Mouse (Mus musculus): ENCODE results near the gene Ptgir. TPM values are rescaled to one million over a fixed set of nuclear protein-coding genes. Genes with fewer than 3 reads are reported as not detected.

The Ptgir gene
- polyA plus RNA-seq, 1 experiment from 2014 or later = 0.76 TPM

DNA sequence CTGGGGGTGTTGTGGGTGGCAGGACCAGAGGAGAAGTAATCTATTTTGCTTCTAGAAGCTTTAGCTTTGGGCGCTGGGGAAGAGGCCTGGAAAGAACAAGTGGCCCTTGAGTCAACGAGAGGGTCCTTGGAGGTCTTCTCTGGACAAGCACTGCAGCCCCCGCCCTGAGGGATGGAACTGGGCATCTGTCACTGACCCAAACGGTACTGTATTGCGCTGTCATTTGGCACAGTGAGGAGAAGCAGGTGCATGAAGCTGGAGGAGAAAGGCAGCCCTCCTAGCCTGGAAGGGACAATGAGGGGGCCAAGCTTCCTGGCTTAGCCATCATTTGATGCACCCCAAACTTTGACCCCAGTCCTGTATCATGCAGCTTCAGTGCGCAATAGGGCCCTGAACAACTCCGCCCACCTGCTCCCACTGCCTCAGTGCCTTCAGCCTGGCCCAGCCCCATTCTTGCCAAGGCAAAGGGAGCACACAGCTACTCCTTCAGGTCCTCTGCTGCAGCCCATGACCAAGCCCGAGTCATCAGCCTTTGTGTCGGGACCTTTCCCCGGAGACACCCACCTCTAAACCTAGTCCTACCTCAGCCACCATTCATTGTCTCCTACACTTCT is 16.2 kb downstream of the Ptgir start:
- ATAC-seq (ENCODE audit: insufficient read depth, low FRiP score, low TSS enrichment) = no peak
- Histone ChIP-seq H3K36me3 (ENCODE audit: control insufficient read depth, insufficient read depth, low read length) (peaks cover 9% of the 10 kb centered on the region; the same call in 1 of the 2 replicates), H3K9ac (ENCODE audit: low read length) (peak overlapping the region; percentile 91), H3K4me3 (ENCODE audit: low read depth, low read length) (peak overlapping the region; percentile 89), H3K9me3 (ENCODE audit: control insufficient read depth, low read length) (no peaks in the 10 kb centered on the region), H3K27ac (ENCODE audit: low read depth, low read length) (no peak overlapping the region), H3K27me3 (ENCODE audit: control insufficient read depth, insufficient read depth, low read length) (no peaks in the 10 kb centered on the region), H3K4me1 (ENCODE audit: control insufficient read depth, insufficient read depth, low read length) (peaks cover 22% of the 10 kb centered on the region), H3K4me2 (ENCODE audit: low read depth) (peak overlapping the region; percentile 90)
- 55% methylated on average over 10 of the region's 10 CpGs for WGBS
- no peak for DNase-seq (ENCODE audit: low spot score)

- ATAC-seq (ENCODE audit: insufficient read depth, low FRiP score, low TSS enrichment) (peak; percentile 65), DNase-seq (ENCODE audit: low spot score) (no peak)
- peaks cover 3% of the 10 kb centered on the region; the same call in 1 of the 2 replicates for H3K36me3 ChIP-seq (ENCODE audit: control insufficient read depth, insufficient read depth, low read length)
- WGBS = under 1% methylated on average over 54 of the region's 57 CpGs
- peak overlapping the region; percentile 89 for H3K4me3 ChIP-seq (ENCODE audit: low read depth, low read length)
- peak overlapping the region; percentile 90 for H3K4me2 ChIP-seq (ENCODE audit: low read depth)
- no peaks in the 10 kb centered on the region for H3K9me3 ChIP-seq (ENCODE audit: control insufficient read depth, low read length)
- peaks cover 22% of the 10 kb centered on the region for H3K4me1 ChIP-seq (ENCODE audit: control insufficient read depth, insufficient read depth, low read length)
- peak overlapping the region; percentile 90 for H3K27ac ChIP-seq (ENCODE audit: low read depth, low read length)
- peak overlapping the region; percentile 91 for H3K9ac ChIP-seq (ENCODE audit: low read length)
- H3K27me3 ChIP-seq (ENCODE audit: control insufficient read depth, insufficient read depth, low read length) = no peaks in the 10 kb centered on the region
These were observed 17.2 kb downstream of the Ptgir start for GRCm38 (mm10) chr7:16923283-16924036.

GRCm38 (mm10) chr7:16924037-16924834 is 17.9 kb downstream of the Ptgir start, which contains the start of gene Calm3:
TSS of gene Calm3 (minus strand) at chr7:16924114.
- H3K27ac ChIP-seq (ENCODE audit: low read depth, low read length) = peak within 1 kb of the TSS; percentile 90
- peak within 1 kb of the TSS; percentile 91 for H3K9ac ChIP-seq (ENCODE audit: low read length)
- H3K4me2 ChIP-seq (ENCODE audit: low read depth) = peak within 1 kb of the TSS; percentile 90
- H3K36me3 ChIP-seq (ENCODE audit: control insufficient read depth, insufficient read depth, low read length) = no peaks in the 10 kb centered on the region
- peaks cover 22% of the 10 kb centered on the region for H3K4me1 ChIP-seq (ENCODE audit: control insufficient read depth, insufficient read depth, low read length)
- DNase-seq (ENCODE audit: low spot score) (peak; percentile 100), ATAC-seq (ENCODE audit: insufficient read depth, low FRiP score, low TSS enrichment) (peak; percentile 91)
- H3K4me3 ChIP-seq (ENCODE audit: low read depth, low read length) = peak within 1 kb of the TSS; percentile 89
- no peaks in the 10 kb centered on the region for H3K27me3 ChIP-seq (ENCODE audit: control insufficient read depth, insufficient read depth, low read length)
- 2% methylated on average over 63 of the region's 64 CpGs for WGBS
- H3K9me3 ChIP-seq (ENCODE audit: control insufficient read depth, low read length) = no peaks in the 10 kb centered on the region

GRCm38 (mm10) chr7:16928341-16928740 is 22.1 kb downstream of the Ptgir start:
- ATAC-seq (ENCODE audit: insufficient read depth, low FRiP score, low TSS enrichment) = no peak
- Histone ChIP-seq H3K27me3 (ENCODE audit: control insufficient read depth, insufficient read depth, low read length) (no peaks in the 10 kb centered on the region), H3K4me2 (ENCODE audit: low read depth) (no peak overlapping the region), H3K4me3 (ENCODE audit: low read depth, low read length) (no peak overlapping the region), H3K4me1 (ENCODE audit: control insufficient read depth, insufficient read depth, low read length) (no peaks in the 10 kb centered on the region), H3K27ac (ENCODE audit: low read depth, low read length) (no peak overlapping the region), H3K36me3 (ENCODE audit: control insufficient read depth, insufficient read depth, low read length) (no peaks in the 10 kb centered on the region), H3K9ac (ENCODE audit: low read length) (no peak overlapping the region), H3K9me3 (ENCODE audit: control insufficient read depth, low read length) (no peaks in the 10 kb centered on the region)
- DNase-seq (ENCODE audit: low spot score) = no peak
- WGBS = 59% methylated on average over 2 of the region's 2 CpGs

- ATAC-seq (ENCODE audit: insufficient read depth, low FRiP score, low TSS enrichment) = peak; percentile 20; the same call in 1 of the 2 replicates
- no peak overlapping the region for H3K4me3 ChIP-seq (ENCODE audit: low read depth, low read length)
- DNase-seq (ENCODE audit: low spot score) = peak; percentile 67
- no peaks in the 10 kb centered on the region for H3K36me3 ChIP-seq (ENCODE audit: control insufficient read depth, insufficient read depth, low read length)
- H3K27ac ChIP-seq (ENCODE audit: low read depth, low read length) = no peak overlapping the region
- no peaks in the 10 kb centered on the region for H3K4me1 ChIP-seq (ENCODE audit: control insufficient read depth, insufficient read depth, low read length)
- no peaks in the 10 kb centered on the region for H3K9me3 ChIP-seq (ENCODE audit: control insufficient read depth, low read length)
- no peak overlapping the region for H3K9ac ChIP-seq (ENCODE audit: low read length)
- no peak overlapping the region for H3K4me2 ChIP-seq (ENCODE audit: low read depth)
- H3K27me3 ChIP-seq (ENCODE audit: control insufficient read depth, insufficient read depth, low read length) = no peaks in the 10 kb centered on the region
- WGBS = 7% methylated on average over 1 of the region's 1 CpGs
These were observed 24.6 kb downstream of the Ptgir start for GRCm38 (mm10) chr7:16930850-16931249.

DNA sequence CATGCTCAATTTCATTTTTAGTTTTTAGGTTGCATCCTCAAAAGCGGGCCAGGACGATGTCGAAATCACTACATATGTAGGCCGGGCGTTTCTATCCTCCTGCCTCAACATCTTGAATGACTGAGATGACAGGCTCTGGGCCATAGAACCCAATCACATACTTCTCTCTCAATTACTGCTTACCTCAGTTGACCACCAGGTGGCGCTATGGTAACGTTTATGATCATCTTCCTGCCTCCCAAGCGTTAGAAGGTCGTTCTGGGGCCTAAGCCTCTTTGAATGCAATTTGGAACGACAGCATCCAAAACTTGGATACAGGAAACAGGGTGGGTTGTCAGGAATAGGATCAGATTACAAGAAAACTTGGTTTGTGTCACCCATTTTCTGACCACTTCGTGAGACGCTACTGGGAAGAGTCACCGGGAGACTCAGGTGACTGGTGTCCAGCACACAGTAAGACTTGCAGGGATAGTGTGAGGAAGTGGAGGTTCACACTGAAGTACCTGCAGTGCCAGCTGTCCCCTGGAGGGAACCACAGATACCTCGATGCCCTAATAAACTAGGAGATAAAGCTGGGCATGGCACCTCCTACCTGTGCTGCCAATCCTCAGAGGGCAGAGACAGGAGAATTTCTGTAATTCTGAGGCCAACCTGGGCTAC is 25.8 kb downstream of the Ptgir start:
- H3K4me1 ChIP-seq (ENCODE audit: control insufficient read depth, insufficient read depth, low read length) = no peaks in the 10 kb centered on the region
- WGBS = 18% methylated on average over 14 of the region's 14 CpGs

GRCm38 (mm10) chr7:16932704-16933577 is 26.7 kb downstream of the Ptgir start:
- H3K4me1 ChIP-seq (ENCODE audit: control insufficient read depth, insufficient read depth, low read length) = no peaks in the 10 kb centered on the region
- H3K9ac ChIP-seq (ENCODE audit: low read length) = no peak overlapping the region
- H3K4me3 ChIP-seq (ENCODE audit: low read depth, low read length) = no peak overlapping the region
- ATAC-seq (ENCODE audit: insufficient read depth, low FRiP score, low TSS enrichment) (peak; percentile 42; the same call in 1 of the 2 replicates), DNase-seq (ENCODE audit: low spot score) (peak; percentile 55)
- WGBS = 48% methylated on average over 14 of the region's 14 CpGs
- H3K36me3 ChIP-seq (ENCODE audit: control insufficient read depth, insufficient read depth, low read length) = no peaks in the 10 kb centered on the region
- H3K27me3 ChIP-seq (ENCODE audit: control insufficient read depth, insufficient read depth, low read length) = no peaks in the 10 kb centered on the region
- no peaks in the 10 kb centered on the region for H3K9me3 ChIP-seq (ENCODE audit: control insufficient read depth, low read length)
- H3K27ac ChIP-seq (ENCODE audit: low read depth, low read length) = no peak overlapping the region
- H3K4me2 ChIP-seq (ENCODE audit: low read depth) = no peak overlapping the region

More for the DNA sequence above, 25.8 kb downstream of the Ptgir start:
- no peaks in the 10 kb centered on the region for H3K9me3 ChIP-seq (ENCODE audit: control insufficient read depth, low read length)
- no peak overlapping the region for H3K4me2 ChIP-seq (ENCODE audit: low read depth)
- no peaks in the 10 kb centered on the region for H3K27me3 ChIP-seq (ENCODE audit: control insufficient read depth, insufficient read depth, low read length)
- H3K4me3 ChIP-seq (ENCODE audit: low read depth, low read length) = no peak overlapping the region
- H3K9ac ChIP-seq (ENCODE audit: low read length) = no peak overlapping the region
- ATAC-seq (ENCODE audit: insufficient read depth, low FRiP score, low TSS enrichment) (0 out of 2 replicates have a peak, but pooled peaks have one; percentile 51), DNase-seq (ENCODE audit: low spot score) (peak; percentile 86)
- H3K27ac ChIP-seq (ENCODE audit: low read depth, low read length) = no peak overlapping the region
- H3K36me3 ChIP-seq (ENCODE audit: control insufficient read depth, insufficient read depth, low read length) = no peaks in the 10 kb centered on the region
